Mouse (Mus musculus): ENCODE data around the gene Rtn4rl1. TPM values are rescaled to one million over a fixed set of nuclear protein-coding genes. Genes with fewer than 3 reads are reported as not detected.
"Not testable (repeated sequence)": the region's sequence is repeated elsewhere in the genome, so short reads cannot be mapped to it uniquely, and the experiment has no call there.

Gene Rtn4rl1
- polyA plus RNA-seq, 1 experiment from 2014 or later, result 2.0 TPM

GRCm38 (mm10) chr11:75172151-75173094 is 21.2 kb upstream of the Rtn4rl1 start:
- Histone ChIP-seq H3K9me3 (replicated peaks; ENCODE audit: control insufficient read depth, low read length) (no peaks in the 10 kb centered on the region), H3K27ac (replicated peaks; ENCODE audit: low read depth, low read length) (no peak overlapping the region), H3K4me3 (ENCODE audit: low read depth, low read length) (peak overlapping the region; percentile 64), H3K4me1 (ENCODE audit: control insufficient read depth, insufficient read depth, low read length) (peaks cover 5% of the 10 kb centered on the region; the same call in 1 of the 2 replicates), H3K27me3 (ENCODE audit: control insufficient read depth, insufficient read depth, low read length) (peaks cover 56% of the 10 kb centered on the region), H3K36me3 (replicated peaks; ENCODE audit: control insufficient read depth, insufficient read depth, low read depth, low read length) (no peaks in the 10 kb centered on the region), H3K9ac (replicated peaks; ENCODE audit: low read length) (no peak overlapping the region), H3K4me2 (ENCODE audit: low read depth, low read length) (peak overlapping the region; percentile 85)
- under 1% methylated on average over 74 of the region's 75 CpGs for WGBS
- DNase-seq (ENCODE audit: low spot score) (peak; percentile 48), ATAC-seq (replicated peaks; ENCODE audit: insufficient number of reproducible peaks, low FRiP score, low TSS enrichment, low read depth) (no peak)

- Histone ChIP-seq H3K9me3 (replicated peaks; ENCODE audit: control insufficient read depth, low read length) (no peaks in the 10 kb centered on the region), H3K27me3 (ENCODE audit: control insufficient read depth, insufficient read depth, low read length) (peaks cover 48% of the 10 kb centered on the region), H3K4me2 (ENCODE audit: low read depth, low read length) (peak overlapping the region; percentile 85), H3K36me3 (replicated peaks; ENCODE audit: control insufficient read depth, insufficient read depth, low read depth, low read length) (no peaks in the 10 kb centered on the region), H3K4me3 (ENCODE audit: low read depth, low read length) (peak overlapping the region; percentile 64), H3K27ac (replicated peaks; ENCODE audit: low read depth, low read length) (no peak overlapping the region), H3K9ac (replicated peaks; ENCODE audit: low read length) (no peak overlapping the region; the same call in 1 of the 2 replicates), H3K4me1 (ENCODE audit: control insufficient read depth, insufficient read depth, low read length) (peaks cover 7% of the 10 kb centered on the region; the same call in 1 of the 2 replicates)
- ATAC-seq (replicated peaks; ENCODE audit: insufficient number of reproducible peaks, low FRiP score, low TSS enrichment, low read depth) (peak; percentile 60), DNase-seq (ENCODE audit: low spot score) (peak; percentile 86)
- WGBS, result under 1% methylated on average over 63 of the region's 71 CpGs
Observed at GRCm38 (mm10) chr11:75173095-75173798, 20.3 kb upstream of the Rtn4rl1 start.

GRCm38 (mm10) chr11:75173799-75174165 is 19.8 kb upstream of the Rtn4rl1 start:
- Histone ChIP-seq H3K27me3 (ENCODE audit: control insufficient read depth, insufficient read depth, low read length) (peaks cover 43% of the 10 kb centered on the region), H3K9me3 (replicated peaks; ENCODE audit: control insufficient read depth, low read length) (no peaks in the 10 kb centered on the region), H3K4me2 (ENCODE audit: low read depth, low read length) (peak overlapping the region; percentile 85), H3K27ac (replicated peaks; ENCODE audit: low read depth, low read length) (no peak overlapping the region), H3K4me3 (ENCODE audit: low read depth, low read length) (peak overlapping the region; percentile 64), H3K9ac (replicated peaks; ENCODE audit: low read length) (no peak overlapping the region), H3K36me3 (replicated peaks; ENCODE audit: control insufficient read depth, insufficient read depth, low read depth, low read length) (no peaks in the 10 kb centered on the region), H3K4me1 (ENCODE audit: control insufficient read depth, insufficient read depth, low read length) (peaks cover 3% of the 10 kb centered on the region; the same call in 1 of the 2 replicates)
- 3% methylated on average over 15 of the region's 15 CpGs for WGBS
- ATAC-seq (replicated peaks; ENCODE audit: insufficient number of reproducible peaks, low FRiP score, low TSS enrichment, low read depth) (no peak), DNase-seq (ENCODE audit: low spot score) (no peak)

- not testable (repeated sequence) for H3K4me2 ChIP-seq (ENCODE audit: low read depth, low read length); H3K9me3 ChIP-seq (replicated peaks; ENCODE audit: control insufficient read depth, low read length); H3K4me3 ChIP-seq (ENCODE audit: low read depth, low read length); H3K9ac ChIP-seq (replicated peaks; ENCODE audit: low read length); H3K27ac ChIP-seq (replicated peaks; ENCODE audit: low read depth, low read length); ATAC-seq (replicated peaks; ENCODE audit: insufficient number of reproducible peaks, low FRiP score, low TSS enrichment, low read depth); H3K36me3 ChIP-seq (replicated peaks; ENCODE audit: control insufficient read depth, insufficient read depth, low read depth, low read length); DNase-seq (ENCODE audit: low spot score); H3K4me1 ChIP-seq (ENCODE audit: control insufficient read depth, insufficient read depth, low read length)
- H3K27me3 ChIP-seq (ENCODE audit: control insufficient read depth, insufficient read depth, low read length), result peaks cover 36% of the 10 kb centered on the region
- 71% methylated on average over 6 of the region's 6 CpGs for WGBS
Observed at GRCm38 (mm10) chr11:75174574-75174973, 19.0 kb upstream of the Rtn4rl1 start.

- DNase-seq (ENCODE audit: low spot score) (no peak), ATAC-seq (replicated peaks; ENCODE audit: insufficient number of reproducible peaks, low FRiP score, low TSS enrichment, low read depth) (no peak)
- 54% methylated on average over 12 of the region's 12 CpGs for WGBS
- H3K36me3 ChIP-seq (replicated peaks; ENCODE audit: control insufficient read depth, insufficient read depth, low read depth, low read length), result no peaks in the 10 kb centered on the region; the same call in none of the 2 replicates
- peaks cover 3% of the 10 kb centered on the region; the same call in 1 of the 2 replicates for H3K4me1 ChIP-seq (ENCODE audit: control insufficient read depth, insufficient read depth, low read length)
- peak overlapping the region; percentile 70 for H3K4me3 ChIP-seq (ENCODE audit: low read depth, low read length)
- H3K27me3 ChIP-seq (ENCODE audit: control insufficient read depth, insufficient read depth, low read length), result peaks cover 3% of the 10 kb centered on the region
- H3K9me3 ChIP-seq (replicated peaks; ENCODE audit: control insufficient read depth, low read length), result no peaks in the 10 kb centered on the region
- H3K27ac ChIP-seq (replicated peaks; ENCODE audit: low read depth, low read length), result no peak overlapping the region; the same call in 1 of the 2 replicates
- peak overlapping the region; percentile 93 for H3K4me2 ChIP-seq (ENCODE audit: low read depth, low read length)
- peak overlapping the region; percentile 75 for H3K9ac ChIP-seq (replicated peaks; ENCODE audit: low read length)
Observed at GRCm38 (mm10) chr11:75178011-75178410, 15.6 kb upstream of the Rtn4rl1 start.

GRCm38 (mm10) chr11:75178672-75179208 is 14.8 kb upstream of the Rtn4rl1 start, which contains the start of gene Ovca2:
TSS of gene Ovca2 (minus strand) at chr11:75178835.
- under 1% methylated on average over 33 of the region's 33 CpGs for WGBS
- no peaks in the 10 kb centered on the region for H3K9me3 ChIP-seq (replicated peaks; ENCODE audit: control insufficient read depth, low read length)
- H3K4me2 ChIP-seq (ENCODE audit: low read depth, low read length), result peak within 1 kb of the TSS; percentile 93
- H3K4me1 ChIP-seq (ENCODE audit: control insufficient read depth, insufficient read depth, low read length), result peaks cover 3% of the 10 kb centered on the region; the same call in 1 of the 2 replicates
- peak within 1 kb of the TSS; percentile 52; the same call in 1 of the 2 replicates for H3K27ac ChIP-seq (replicated peaks; ENCODE audit: low read depth, low read length)
- no peaks in the 10 kb centered on the region; the same call in none of the 2 replicates for H3K36me3 ChIP-seq (replicated peaks; ENCODE audit: control insufficient read depth, insufficient read depth, low read depth, low read length)
- peak; percentile 93 for ATAC-seq (replicated peaks; ENCODE audit: insufficient number of reproducible peaks, low FRiP score, low TSS enrichment, low read depth)
- peak within 1 kb of the TSS; percentile 75 for H3K9ac ChIP-seq (replicated peaks; ENCODE audit: low read length)
- DNase-seq (ENCODE audit: low spot score), result peak; percentile 95
- peak within 1 kb of the TSS; percentile 70 for H3K4me3 ChIP-seq (ENCODE audit: low read depth, low read length)
- H3K27me3 ChIP-seq (ENCODE audit: control insufficient read depth, insufficient read depth, low read length), result no peaks in the 10 kb centered on the region

GRCm38 (mm10) chr11:75183917-75184570 is 9.5 kb upstream of the Rtn4rl1 start:
- Histone ChIP-seq H3K4me2 (ENCODE audit: low read depth, low read length) (no peak overlapping the region), H3K27ac (replicated peaks; ENCODE audit: low read depth, low read length) (no peak overlapping the region), H3K9me3 (replicated peaks; ENCODE audit: control insufficient read depth, low read length) (no peaks in the 10 kb centered on the region), H3K27me3 (ENCODE audit: control insufficient read depth, insufficient read depth, low read length) (no peaks in the 10 kb centered on the region), H3K4me1 (ENCODE audit: control insufficient read depth, insufficient read depth, low read length) (no peaks in the 10 kb centered on the region), H3K9ac (replicated peaks; ENCODE audit: low read length) (no peak overlapping the region), H3K4me3 (ENCODE audit: low read depth, low read length) (no peak overlapping the region), H3K36me3 (replicated peaks; ENCODE audit: control insufficient read depth, insufficient read depth, low read depth, low read length) (no peaks in the 10 kb centered on the region; the same call in none of the 2 replicates)
- ATAC-seq (replicated peaks; ENCODE audit: insufficient number of reproducible peaks, low FRiP score, low TSS enrichment, low read depth) (no peak), DNase-seq (ENCODE audit: low spot score) (no peak)
- WGBS, result 70% methylated on average over 2 of the region's 2 CpGs

All from embryonic facial prominence, embryonic 11.5 days (tissue).